Mouse (Mus musculus) embryonic fibroblast, embryonic 13.5 days (primary cell): ENCODE measurements around the gene Ino80.

Experiments used
- CTCF ChIP-seq: IDR thresholded peaks from 2 replicates; pipeline ENCODE4 v1.5.1; 2011; ENCODE audit warnings: mild to moderate bottlenecking, control low read depth, low read length, moderate library complexity, borderline replicate concordance; ENCODE audit not compliant: insufficient read depth
- POLR2A ChIP-seq: IDR thresholded peaks from 2 replicates; pipeline ENCODE4 v1.6.1; 2011; ENCODE audit warnings: low read depth, mild to moderate bottlenecking, control low read depth, low read length, moderate library complexity

DNA sequence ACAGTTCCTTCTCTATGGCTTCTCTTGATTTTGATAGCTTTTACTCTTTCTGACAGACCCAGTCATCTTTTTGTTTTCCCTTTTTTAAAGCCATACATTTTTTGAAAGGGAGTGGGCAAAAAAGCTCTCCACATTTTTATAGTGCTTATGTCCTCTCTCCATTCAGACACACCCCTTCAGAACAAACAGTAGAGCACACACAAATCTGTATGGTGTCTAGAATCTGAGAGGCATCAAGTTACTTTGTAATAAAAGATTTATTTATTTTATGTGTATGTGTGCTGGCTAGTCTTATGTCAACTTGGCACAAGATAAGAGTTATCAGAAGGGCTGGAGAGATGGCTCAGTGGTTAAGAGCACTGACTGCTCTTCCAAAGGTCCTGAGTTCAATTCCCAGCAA lies 68.8 kb downstream of the Ino80 start:
- TF ChIP-seq POLR2A = no peak
- no peak for TF ChIP-seq CTCF
